Mouse (Mus musculus) C2C12 (cell line): Measurements from ENCODE around the gene Fev.

Experiments used
- CEBPB ChIP-seq: IDR thresholded peaks from one replicate; pipeline ENCODE4 v1.6.1; 2011; ENCODE audit warnings: low read depth, mild to moderate bottlenecking, control low read depth, moderate library complexity
- CTCF ChIP-seq: IDR thresholded peaks from one replicate; pipeline ENCODE4 v1.5.1; 2011; ENCODE audit not compliant: control insufficient read depth, insufficient read depth, insufficient read length
- MYOD1 ChIP-seq: IDR thresholded peaks from one replicate; pipeline ENCODE4 v1.6.1; 2011; ENCODE audit warnings: low read depth; ENCODE audit not compliant: control insufficient read depth, insufficient read length
- USF1 ChIP-seq: IDR thresholded peaks from one replicate; pipeline ENCODE4 v1.6.1; 2011; ENCODE audit warnings: low read depth, mild to moderate bottlenecking, control low read depth, moderate library complexity

GRCm38 (mm10) chr1:74927621-74928296, 42.5 kb upstream of the Fev start:
- TF ChIP-seq CTCF (no peak), MYOD1 (no peak), CEBPB (no peak), USF1 (no peak)
